Mouse (Mus musculus) intestine, embryonic 14.5 days (tissue): ENCODE results near the gene Capn5. TPM values are rescaled to one million over a fixed set of nuclear protein-coding genes. Genes with fewer than 3 reads are reported as not detected.

ENCODE experiments used
- ATAC-seq: fragments of 200-750 bp; cut with Nextera tagmentation; replicated peaks from 2 replicates; pipeline ENCODE4 v1.8.0; 2017; ENCODE audit warnings: low read depth, moderate number of reproducible peaks, moderate TSS enrichment, moderate library complexity; ENCODE audit not compliant: low FRiP score, low TSS enrichment
- DNase-seq: peaks from one replicate; pipeline ENCODE4 v3.0.0-alpha.2; 2018; ENCODE audit warnings: low spot score
- H3K27ac ChIP-seq: fragments of 300-500 bp; sonication (generic); 2 replicates; pipeline ENCODE4 v1.5.1; 2014; ENCODE audit warnings: low read depth, mild to moderate bottlenecking, control low read depth
- H3K27me3 ChIP-seq: fragments of 300-500 bp; sonication (generic); replicated peaks from 2 replicates; pipeline ENCODE4 v1.6.1; 2014; ENCODE audit warnings: low read length, control low read depth; ENCODE audit not compliant: control insufficient read depth, insufficient read depth
- H3K36me3 ChIP-seq: fragments of 300-500 bp; sonication (generic); 2 replicates; pipeline ENCODE4 v1.6.1; 2014; ENCODE audit warnings: low read length, control low read depth; ENCODE audit not compliant: control insufficient read depth, insufficient read depth
- H3K4me1 ChIP-seq: fragments of 300-500 bp; sonication (generic); replicated peaks from 2 replicates; pipeline ENCODE4 v1.6.1; 2014; ENCODE audit warnings: low read length, control low read depth, mixed read lengths; ENCODE audit not compliant: control insufficient read depth, insufficient read depth
- H3K4me2 ChIP-seq: fragments of 300-500 bp; sonication (generic); 2 replicates; pipeline ENCODE4 v1.6.1; 2014; ENCODE audit warnings: low read length
- H3K4me3 ChIP-seq: fragments of 300-500 bp; sonication (generic); 2 replicates; pipeline ENCODE4 v1.5.1; 2014; ENCODE audit warnings: low read depth, low read length, control low read depth, mixed read lengths
- H3K9ac ChIP-seq: fragments of 300-500 bp; sonication (generic); 2 replicates; pipeline ENCODE4 v1.6.1; 2014; ENCODE audit warnings: mild to moderate bottlenecking, low read length
- H3K9me3 ChIP-seq: fragments of 300-500 bp; sonication (generic); 2 replicates; pipeline ENCODE4 v1.6.1; 2016; ENCODE audit warnings: low read length, control low read depth; ENCODE audit not compliant: control insufficient read depth
- WGBS: fragments of 180-500 bp; shearing (Covaris S2); extraction: QIAGEN DNeasy Blood & Tissue Kit; methylation state at CpG from one replicate; pipeline ENCODE4 v1.1.7; 2014; 5-methylcytosine and 5-hydroxymethylcytosine counted together
- polyA plus RNA-seq: library from polyadenylated mRNA; unstranded; fragments of >200 nt; fragmentation: Nextera tagmentation; extraction: Ambion mirVana; gene quantifications from 2 replicates; pipeline ENCODE4 v1.2.1, GENCODE M21; 2014

The Capn5 gene
- polyA plus RNA-seq, 1 experiment from 2014 or later, result 6.1 TPM

GRCm38 (mm10) chr7:98139216-98139615, 38.9 kb downstream of the Capn5 start:
- no peak for ATAC-seq
- no peaks in the 10 kb centered on the region for H3K9me3 ChIP-seq
- H3K9ac ChIP-seq, result no peak overlapping the region
- no peaks in the 10 kb centered on the region for H3K36me3 ChIP-seq
- WGBS, result 13% methylated on average over 9 of the region's 9 CpGs
- H3K4me3 ChIP-seq, result no peak overlapping the region
- no peak for DNase-seq
- H3K27ac ChIP-seq, result no peak overlapping the region
- H3K4me1 ChIP-seq, result peaks cover 8% of the 10 kb centered on the region
- H3K27me3 ChIP-seq, result no peaks in the 10 kb centered on the region
- H3K4me2 ChIP-seq, result no peak overlapping the region

- DNase-seq (no peak), ATAC-seq (peak; percentile 14; the same call in 1 of the 2 replicates)
- Histone ChIP-seq H3K36me3 (no peaks in the 10 kb centered on the region), H3K9ac (no peak overlapping the region), H3K4me3 (no peak overlapping the region), H3K4me1 (peaks cover 8% of the 10 kb centered on the region), H3K4me2 (no peak overlapping the region), H3K27ac (no peak overlapping the region), H3K9me3 (no peaks in the 10 kb centered on the region), H3K27me3 (no peaks in the 10 kb centered on the region)
- 49% methylated on average over 2 of the region's 2 CpGs for WGBS
Observed at GRCm38 (mm10) chr7:98137995-98138394, 40.1 kb downstream of the Capn5 start.

GRCm38 (mm10) chr7:98137583-98137982, 40.5 kb downstream of the Capn5 start:
- peaks cover 8% of the 10 kb centered on the region for H3K4me1 ChIP-seq
- ATAC-seq (no peak), DNase-seq (no peak)
- H3K9ac ChIP-seq, result no peak overlapping the region
- H3K4me2 ChIP-seq, result no peak overlapping the region
- no peaks in the 10 kb centered on the region for H3K27me3 ChIP-seq
- H3K27ac ChIP-seq, result no peak overlapping the region
- no peaks in the 10 kb centered on the region for H3K9me3 ChIP-seq
- 48% methylated on average over 3 of the region's 3 CpGs for WGBS
- H3K4me3 ChIP-seq, result no peak overlapping the region
- no peaks in the 10 kb centered on the region for H3K36me3 ChIP-seq

GRCm38 (mm10) chr7:98131751-98132150, 46.3 kb downstream of the Capn5 start:
- no peaks in the 10 kb centered on the region for H3K4me1 ChIP-seq
- no peak; the same call in 1 of the 2 replicates for ATAC-seq
- WGBS, result 91% methylated on average over 8 of the region's 8 CpGs
- no peak overlapping the region for H3K4me3 ChIP-seq
- no peaks in the 10 kb centered on the region for H3K36me3 ChIP-seq
- DNase-seq, result no peak
- H3K9ac ChIP-seq, result no peak overlapping the region
- H3K4me2 ChIP-seq, result no peak overlapping the region
- H3K27me3 ChIP-seq, result no peaks in the 10 kb centered on the region
- no peak overlapping the region for H3K27ac ChIP-seq
- H3K9me3 ChIP-seq, result no peaks in the 10 kb centered on the region

GRCm38 (mm10) chr7:98125473-98125872, 52.6 kb downstream of the Capn5 start:
- DNase-seq (no peak), ATAC-seq (no peak)
- Histone ChIP-seq H3K4me3 (no peak overlapping the region), H3K9me3 (no peaks in the 10 kb centered on the region), H3K36me3 (no peaks in the 10 kb centered on the region), H3K27me3 (no peaks in the 10 kb centered on the region), H3K27ac (no peak overlapping the region), H3K4me2 (no peak overlapping the region), H3K4me1 (no peaks in the 10 kb centered on the region; the same call in 1 of the 2 replicates), H3K9ac (no peak overlapping the region)
- 39% methylated on average over 5 of the region's 5 CpGs for WGBS

- WGBS, result 41% methylated on average over 5 of the region's 5 CpGs
- no peaks in the 10 kb centered on the region for H3K27me3 ChIP-seq
- no peak overlapping the region for H3K4me2 ChIP-seq
- no peaks in the 10 kb centered on the region for H3K36me3 ChIP-seq
- no peak overlapping the region for H3K4me3 ChIP-seq
- no peaks in the 10 kb centered on the region for H3K9me3 ChIP-seq
- no peak overlapping the region for H3K9ac ChIP-seq
- peaks cover under 1% of the 10 kb centered on the region; the same call in 1 of the 2 replicates for H3K4me1 ChIP-seq
- H3K27ac ChIP-seq, result no peak overlapping the region
- ATAC-seq, result no peak
- DNase-seq, result no peak
Observed at GRCm38 (mm10) chr7:98124701-98125100, 53.4 kb downstream of the Capn5 start.

GRCm38 (mm10) chr7:98121673-98122072, 56.4 kb downstream of the Capn5 start:
- DNase-seq, result no peak
- H3K4me2 ChIP-seq, result no peak overlapping the region
- H3K36me3 ChIP-seq, result no peaks in the 10 kb centered on the region
- no peaks in the 10 kb centered on the region for H3K9me3 ChIP-seq
- 69% methylated on average over 8 of the region's 8 CpGs for WGBS
- H3K27me3 ChIP-seq, result no peaks in the 10 kb centered on the region
- no peak for ATAC-seq
- H3K4me1 ChIP-seq, result peaks cover 7% of the 10 kb centered on the region; the same call in 1 of the 2 replicates
- H3K27ac ChIP-seq, result no peak overlapping the region
- no peak overlapping the region for H3K9ac ChIP-seq
- no peak overlapping the region for H3K4me3 ChIP-seq

GRCm38 (mm10) chr7:98121241-98121640, 56.8 kb downstream of the Capn5 start:
- no peak for ATAC-seq
- H3K9me3 ChIP-seq, result no peaks in the 10 kb centered on the region
- DNase-seq, result no peak
- H3K36me3 ChIP-seq, result no peaks in the 10 kb centered on the region
- H3K4me1 ChIP-seq, result peaks cover 7% of the 10 kb centered on the region; the same call in 1 of the 2 replicates
- 29% methylated on average over 3 of the region's 3 CpGs for WGBS
- H3K4me3 ChIP-seq, result no peak overlapping the region
- H3K9ac ChIP-seq, result no peak overlapping the region
- H3K27ac ChIP-seq, result no peak overlapping the region
- no peaks in the 10 kb centered on the region for H3K27me3 ChIP-seq
- H3K4me2 ChIP-seq, result no peak overlapping the region

- H3K27me3 ChIP-seq, result no peaks in the 10 kb centered on the region
- no peaks in the 10 kb centered on the region for H3K9me3 ChIP-seq
- 0 out of 2 replicates have a peak overlapping the region, but pooled peaks have one; percentile 4 for H3K4me3 ChIP-seq
- no peaks in the 10 kb centered on the region for H3K36me3 ChIP-seq
- peak; percentile 86 for ATAC-seq
- no peak overlapping the region for H3K9ac ChIP-seq
- peak overlapping the region; percentile 42 for H3K4me2 ChIP-seq
- WGBS, result 12% methylated on average over 7 of the region's 7 CpGs
- peak; percentile 89 for DNase-seq
- no peak overlapping the region for H3K27ac ChIP-seq
- H3K4me1 ChIP-seq, result peaks cover 7% of the 10 kb centered on the region; the same call in 1 of the 2 replicates
Observed at GRCm38 (mm10) chr7:98120325-98120724, 57.7 kb downstream of the Capn5 start.
